ENCODE assay signal across 8 mouse cellular contexts in genomic region chr10:75932081-75932678, GRCm38 (mm10). TPM values are rescaled to one million over a fixed set of nuclear protein-coding genes. Genes with fewer than 3 reads are reported as not detected.
A peak's percentile ranks its signal among the peaks of the same experiment; 100 is the strongest.
DNase-seq lines count a peak whose midpoint lies in the region; ATAC-seq lines count a peak whose summit lies in the region.

No protein-coding gene starts in this region.

- H3K36me3 ChIP-seq in forebrain, embryonic 14.5 days (ENCODE audit: control insufficient read depth, insufficient read depth, low read length): 0 out of 2 replicates have a peak, but pooled peaks cover 2% of the 10 kb centered on the region
- H3K36me3 ChIP-seq in hindbrain, embryonic 14.5 days (replicated peaks; ENCODE audit: control insufficient read depth, insufficient read depth): 0 out of 2 replicates have a peak, but pooled peaks cover 10% of the 10 kb centered on the region
- peaks cover 4% of the 10 kb centered on the region for H3K36me3 ChIP-seq in liver, embryonic 13.5 days
- no peaks in the 10 kb centered on the region for H3K36me3 ChIP-seq in neural tube, embryonic 11.5 days (ENCODE audit: control insufficient read depth, insufficient read depth, low read length)

- DNase-seq in heart, adult 11 months: peak; percentile 96
- no peak for DNase-seq in heart, adult 8-10 months (ENCODE audit: low spot score)
- DNase-seq in forebrain, embryonic 14.5 days (ENCODE audit: low spot score): peak; percentile 65
- no peak for DNase-seq in hindbrain, embryonic 14.5 days (ENCODE audit: low spot score)
- DNase-seq in liver, embryonic 13.5 days: no peak
- peak; percentile 76 for DNase-seq in neural tube, embryonic 11.5 days (ENCODE audit: low spot score)
- no peak for DNase-seq in right cerebral cortex, adult 2 months (ENCODE audit: low spot score in 2 of 2)

- under 1% methylated on average over 37 of the region's 44 CpGs for WGBS in forebrain, embryonic 14.5 days
- under 1% methylated on average over 36 of the region's 44 CpGs for WGBS in hindbrain, embryonic 14.5 days
- WGBS in liver, embryonic 13.5 days (ENCODE audit: insufficient replicate concordance): 3% methylated on average over 44 of the region's 44 CpGs
- under 1% methylated on average over 36 of the region's 44 CpGs for WGBS in neural tube, embryonic 11.5 days

- H3K4me3 ChIP-seq in forebrain, embryonic 14.5 days (ENCODE audit: low read depth, low read length): peak overlapping the region; percentile 38
- H3K4me3 ChIP-seq in hindbrain, embryonic 14.5 days (replicated peaks; ENCODE audit: low read length): peak overlapping the region; percentile 49
- H3K4me3 ChIP-seq in liver, embryonic 13.5 days (replicated peaks): peak overlapping the region; percentile 57
- H3K4me3 ChIP-seq in neural tube, embryonic 11.5 days (ENCODE audit: low read depth, low read length): peak overlapping the region; percentile 45

- peak overlapping the region; percentile 67 for H3K9ac ChIP-seq in forebrain, embryonic 14.5 days (ENCODE audit: low read length)
- H3K9ac ChIP-seq in hindbrain, embryonic 14.5 days: peak overlapping the region; percentile 80
- peak overlapping the region; percentile 64 for H3K9ac ChIP-seq in liver, embryonic 13.5 days
- H3K9ac ChIP-seq in neural tube, embryonic 11.5 days (ENCODE audit: low read length): peak overlapping the region; percentile 79

- H3K4me2 ChIP-seq in forebrain, embryonic 14.5 days (ENCODE audit: low read length): peak overlapping the region; percentile 68
- H3K4me2 ChIP-seq in hindbrain, embryonic 14.5 days (replicated peaks): peak overlapping the region; percentile 91
- peak overlapping the region; percentile 79 for H3K4me2 ChIP-seq in liver, embryonic 13.5 days
- peak overlapping the region; percentile 89 for H3K4me2 ChIP-seq in neural tube, embryonic 11.5 days (ENCODE audit: low read depth)

- H3K27ac ChIP-seq in forebrain, embryonic 14.5 days (ENCODE audit: low read depth, low read length): no peak overlapping the region
- no peak overlapping the region for H3K27ac ChIP-seq in hindbrain, embryonic 14.5 days
- no peak overlapping the region for H3K27ac ChIP-seq in liver, embryonic 13.5 days
- no peak overlapping the region for H3K27ac ChIP-seq in neural tube, embryonic 11.5 days (ENCODE audit: low read depth, low read length)

- no peaks in the 10 kb centered on the region for H3K9me3 ChIP-seq in forebrain, embryonic 14.5 days (replicated peaks; ENCODE audit: control insufficient read depth, low read length)
- no peaks in the 10 kb centered on the region for H3K9me3 ChIP-seq in hindbrain, embryonic 14.5 days (ENCODE audit: control insufficient read depth, low read length)
- H3K9me3 ChIP-seq in liver, embryonic 13.5 days (replicated peaks): no peaks in the 10 kb centered on the region
- no peaks in the 10 kb centered on the region for H3K9me3 ChIP-seq in neural tube, embryonic 11.5 days (ENCODE audit: control insufficient read depth, low read length)

- ATAC-seq in activated CD4-positive, CD25-positive, alpha-beta regulatory T cell, adult 4 months: peak; percentile 48
- ATAC-seq in forebrain, embryonic 14.5 days: peak; percentile 76
- peak; percentile 39; the same call in 1 of the 2 replicates for ATAC-seq in hindbrain, embryonic 14.5 days (ENCODE audit: low FRiP score)
- ATAC-seq in liver, embryonic 13.5 days (ENCODE audit: low read depth): peak; percentile 33
- ATAC-seq in neural tube, embryonic 11.5 days (ENCODE audit: insufficient read depth, low FRiP score, low TSS enrichment): peak; percentile 72

- H3K27me3 ChIP-seq in forebrain, embryonic 14.5 days (replicated peaks; ENCODE audit: control insufficient read depth, insufficient read depth, low read length): peaks cover 25% of the 10 kb centered on the region
- H3K27me3 ChIP-seq in hindbrain, embryonic 14.5 days (ENCODE audit: control insufficient read depth, insufficient read depth, low read length): peaks cover 9% of the 10 kb centered on the region; the same call in 1 of the 2 replicates
- H3K27me3 ChIP-seq in liver, embryonic 13.5 days: peaks cover 72% of the 10 kb centered on the region
- peaks cover 24% of the 10 kb centered on the region for H3K27me3 ChIP-seq in neural tube, embryonic 11.5 days (ENCODE audit: control insufficient read depth, insufficient read depth, low read length)

- peaks cover 21% of the 10 kb centered on the region for H3K4me1 ChIP-seq in forebrain, embryonic 14.5 days (ENCODE audit: control insufficient read depth, insufficient read depth, low read length)
- H3K4me1 ChIP-seq in hindbrain, embryonic 14.5 days (replicated peaks; ENCODE audit: control insufficient read depth, insufficient read depth, low read length): peaks cover 30% of the 10 kb centered on the region
- peaks cover 52% of the 10 kb centered on the region for H3K4me1 ChIP-seq in liver, embryonic 13.5 days (replicated peaks)
- peaks cover 17% of the 10 kb centered on the region for H3K4me1 ChIP-seq in neural tube, embryonic 11.5 days (ENCODE audit: control insufficient read depth, insufficient read depth, low read length)

RNA-seq across cellular contexts. Expression of gene Chchd10, which starts 0.8 kb away (rescaled TPM):
- total RNA-seq in heart, adult 8-10 months (2022): 1,000 to 10,000 TPM; 1,724 to 2,176 (median 1,900) TPM
- 10 to 100 TPM; 13.1 to 20.1 TPM for polyA plus RNA-seq in activated CD4-positive, CD25-positive, alpha-beta regulatory T cell, adult 4 months (2017; shearing (Covaris generic))
- 32.7 TPM in 2 replicates for polyA plus RNA-seq in forebrain, embryonic 14.5 days (2014; fragmentation: Nextera tagmentation; extraction: Ambion mirVana)
- 148 TPM in 2 replicates for polyA plus RNA-seq in hindbrain, embryonic 14.5 days (2014; fragmentation: Nextera tagmentation; extraction: Ambion mirVana)
- 88.0 and 110 TPM in 2 replicates for polyA plus RNA-seq in liver, embryonic 13.5 days (2015; fragmentation: Nextera tagmentation; extraction: Ambion mirVana)
- 9.9 and 11.7 TPM in 2 replicates for polyA plus RNA-seq in neural tube, embryonic 11.5 days (2014; fragmentation: Nextera tagmentation; extraction: Ambion mirVana)

RNA-seq across cellular contexts. Expression of gene Mmp11, which starts 4.1 kb away (rescaled TPM):
- total RNA-seq in heart, adult 8-10 months (2022): 1 to 10 TPM; 4.1 to 7.8 (median 4.6) TPM
- polyA plus RNA-seq in activated CD4-positive, CD25-positive, alpha-beta regulatory T cell, adult 4 months (2017; shearing (Covaris generic)): 1 to 10 TPM; 2.5 to 9.1 TPM
- 19.4 and 25.1 TPM in 2 replicates for polyA plus RNA-seq in forebrain, embryonic 14.5 days (2014; fragmentation: Nextera tagmentation; extraction: Ambion mirVana)
- 16.8 and 18.0 TPM in 2 replicates for polyA plus RNA-seq in hindbrain, embryonic 14.5 days (2014; fragmentation: Nextera tagmentation; extraction: Ambion mirVana)
- 3.6 and 4.1 TPM in 2 replicates for polyA plus RNA-seq in liver, embryonic 13.5 days (2015; fragmentation: Nextera tagmentation; extraction: Ambion mirVana)
- 41.2 and 46.1 TPM in 2 replicates for polyA plus RNA-seq in neural tube, embryonic 11.5 days (2014; fragmentation: Nextera tagmentation; extraction: Ambion mirVana)

RNA-seq across cellular contexts. Expression of gene Gm867, which starts 8.3 kb away (rescaled TPM):
- total RNA-seq in heart, adult 8-10 months (2022): not detected
- not detected for polyA plus RNA-seq in activated CD4-positive, CD25-positive, alpha-beta regulatory T cell, adult 4 months (2017; shearing (Covaris generic))
- polyA plus RNA-seq in forebrain, embryonic 14.5 days (2014; fragmentation: Nextera tagmentation; extraction: Ambion mirVana): not detected in 2 replicates
- 2.4 and 3.1 TPM in 2 replicates for polyA plus RNA-seq in hindbrain, embryonic 14.5 days (2014; fragmentation: Nextera tagmentation; extraction: Ambion mirVana)
- 21.7 and 25.1 TPM in 2 replicates for polyA plus RNA-seq in liver, embryonic 13.5 days (2015; fragmentation: Nextera tagmentation; extraction: Ambion mirVana)
- 0.97 and 1.9 TPM in 2 replicates for polyA plus RNA-seq in neural tube, embryonic 11.5 days (2014; fragmentation: Nextera tagmentation; extraction: Ambion mirVana)

RNA-seq across cellular contexts. Expression of gene Vpreb3, which starts 10.7 kb away (rescaled TPM):
- not detected for total RNA-seq in heart, adult 8-10 months (2022)
- 1 to 10 TPM in 1 of 2 experiments, not detected in 1; 3.5 TPM for polyA plus RNA-seq in activated CD4-positive, CD25-positive, alpha-beta regulatory T cell, adult 4 months (2017; shearing (Covaris generic))
- polyA plus RNA-seq in forebrain, embryonic 14.5 days (2014; fragmentation: Nextera tagmentation; extraction: Ambion mirVana): 0.63 TPM in 1 of 2 replicates, not detected in the other
- 0.48 and 1.6 TPM in 2 replicates for polyA plus RNA-seq in hindbrain, embryonic 14.5 days (2014; fragmentation: Nextera tagmentation; extraction: Ambion mirVana)
- polyA plus RNA-seq in liver, embryonic 13.5 days (2015; fragmentation: Nextera tagmentation; extraction: Ambion mirVana): 0.67 and 0.81 TPM in 2 replicates
- polyA plus RNA-seq in neural tube, embryonic 11.5 days (2014; fragmentation: Nextera tagmentation; extraction: Ambion mirVana): 0.53 TPM in 1 of 2 replicates, not detected in the other

RNA-seq across cellular contexts. Expression of gene Smarcb1, which starts 10.8 kb away (rescaled TPM):
- 10 to 100 TPM; 17.3 to 25.0 (median 21.4) TPM for total RNA-seq in heart, adult 8-10 months (2022)
- 100 to 1,000 TPM in 1 of 2 experiments, 10 to 100 TPM in 1; 75.0 to 127 TPM for polyA plus RNA-seq in activated CD4-positive, CD25-positive, alpha-beta regulatory T cell, adult 4 months (2017; shearing (Covaris generic))
- 253 and 292 TPM in 2 replicates for polyA plus RNA-seq in forebrain, embryonic 14.5 days (2014; fragmentation: Nextera tagmentation; extraction: Ambion mirVana)
- 230 and 231 TPM in 2 replicates for polyA plus RNA-seq in hindbrain, embryonic 14.5 days (2014; fragmentation: Nextera tagmentation; extraction: Ambion mirVana)
- polyA plus RNA-seq in liver, embryonic 13.5 days (2015; fragmentation: Nextera tagmentation; extraction: Ambion mirVana): 85.6 and 88.1 TPM in 2 replicates
- 288 and 294 TPM in 2 replicates for polyA plus RNA-seq in neural tube, embryonic 11.5 days (2014; fragmentation: Nextera tagmentation; extraction: Ambion mirVana)

Comparison
In these comparisons a context has a peak if more than half of its experiments do, and no peak if none do; other contexts are left out.
1. DNase-seq: peak in heart, adult 11 months (single experiment), forebrain, embryonic 14.5 days (single experiment) and neural tube, embryonic 11.5 days (single experiment); none in heart, adult 8-10 months (single experiment), hindbrain, embryonic 14.5 days (single experiment), liver, embryonic 13.5 days (single experiment) and right cerebral cortex, adult 2 months (0 of 2).
2. Peak in every context shown above with its lines, with median percentiles within 50 percentile points of each other: ATAC-seq, H3K4me2 ChIP-seq, H3K4me3 ChIP-seq and H3K9ac ChIP-seq.